Mouse (Mus musculus) spleen, postnatal 36 days (tissue): ENCODE data around the gene 1700020N01Rik.

ENCODE experiments used
- DNase-seq, 2 experiments: peaks; one replicate each; pipeline ENCODE4 v3.0.0; 2022; ENCODE audit warnings: low spot score in 2 of 2, mixed read lengths in 1 of 2

1700020N01Rik gene

GRCm38 (mm10) chr10:21592896-21593380 is at the start of gene 1700020N01Rik:
TSS of gene 1700020N01Rik (plus strand) at chr10:21593145.
- no peak for DNase-seq

- DNase-seq = no peak
Observed at GRCm38 (mm10) chr10:21543576-21544278, 49.2 kb upstream of the 1700020N01Rik start.

- DNase-seq = no peak
Observed at GRCm38 (mm10) chr10:21544721-21545120, 48.2 kb upstream of the 1700020N01Rik start.

GRCm38 (mm10) chr10:21545446-21545845 is 47.5 kb upstream of the 1700020N01Rik start:
- no peak for DNase-seq

GRCm38 (mm10) chr10:21548871-21549505 is 44.0 kb upstream of the 1700020N01Rik start:
- DNase-seq = no peak

- no peak for DNase-seq
Observed at GRCm38 (mm10) chr10:21552967-21553682, 39.8 kb upstream of the 1700020N01Rik start.

GRCm38 (mm10) chr10:21553683-21554035 is 39.3 kb upstream of the 1700020N01Rik start:
- DNase-seq = no peak

GRCm38 (mm10) chr10:21554896-21555580 is 37.9 kb upstream of the 1700020N01Rik start:
- no peak for DNase-seq

GRCm38 (mm10) chr10:21559769-21560168 is 33.2 kb upstream of the 1700020N01Rik start:
- DNase-seq = peak; percentile 9 to 11

- DNase-seq = no peak
Observed at GRCm38 (mm10) chr10:21561181-21561580, 31.8 kb upstream of the 1700020N01Rik start.

GRCm38 (mm10) chr10:21563446-21563845 is 29.5 kb upstream of the 1700020N01Rik start:
- no peak for DNase-seq

GRCm38 (mm10) chr10:21564189-21564588 is 28.8 kb upstream of the 1700020N01Rik start:
- no peak for DNase-seq

- no peak for DNase-seq
Observed at GRCm38 (mm10) chr10:21566074-21566473, 26.9 kb upstream of the 1700020N01Rik start.

GRCm38 (mm10) chr10:21571615-21572014 is 21.3 kb upstream of the 1700020N01Rik start:
- no peak for DNase-seq

- no peak for DNase-seq
Observed at GRCm38 (mm10) chr10:21573713-21574112, 19.2 kb upstream of the 1700020N01Rik start.

GRCm38 (mm10) chr10:21575806-21576378 is 17.1 kb upstream of the 1700020N01Rik start:
- no peak for DNase-seq

- no peak for DNase-seq
Observed at GRCm38 (mm10) chr10:21577798-21578197, 15.1 kb upstream of the 1700020N01Rik start.

- DNase-seq = no peak
Observed at GRCm38 (mm10) chr10:21581546-21581945, 11.4 kb upstream of the 1700020N01Rik start.

GRCm38 (mm10) chr10:21587041-21587440 is 5.9 kb upstream of the 1700020N01Rik start:
- no peak for DNase-seq

GRCm38 (mm10) chr10:21588007-21588852 is 4.7 kb upstream of the 1700020N01Rik start:
- no peak for DNase-seq

- peak; percentile 44 to 61 for DNase-seq
Observed at GRCm38 (mm10) chr10:21600931-21601330, 8.0 kb downstream of the 1700020N01Rik start.
